Mouse (Mus musculus) cerebellum, postnatal 10 days (tissue): ENCODE measurements at regions not wholly inside any gene's neighbourhood (a gene's known extent, or its start where the extent isn't known, plus 50 kb on each side); places are given as distances from the start of the nearest gene placed in this dataset.

Experiments
- DNase-seq, 2 experiments: peaks; one replicate each; pipeline ENCODE4 v3.0.0; 2021; ENCODE audit warnings: mixed read lengths in 2 of 2

GRCm38 (mm10) chr3:67661529-67661928, 79.0 kb downstream of the Mfsd1 start:
- DNase-seq: no peak

GRCm38 (mm10) chr3:67709322-67709721, 126.8 kb downstream of the Mfsd1 start:
- DNase-seq: no peak

GRCm38 (mm10) chr3:67711716-67712115, 129.2 kb downstream of the Mfsd1 start:
- peak; percentile 87 for DNase-seq

GRCm38 (mm10) chr3:67731921-67732320, 149.4 kb downstream of the Mfsd1 start:
- DNase-seq: no peak

GRCm38 (mm10) chr3:67732858-67733257, 150.3 kb downstream of the Mfsd1 start:
- peak; percentile 33 to 37 for DNase-seq

- DNase-seq: no peak
These were observed 137.8 kb upstream of the Iqcj start for GRCm38 (mm10) chr3:67754256-67754655.

- DNase-seq: no peak
These were observed 123.4 kb upstream of the Iqcj start for GRCm38 (mm10) chr3:67768603-67769002.

- no peak for DNase-seq
These were observed 118.6 kb upstream of the Iqcj start for GRCm38 (mm10) chr3:67773403-67773802.

GRCm38 (mm10) chr3:67782177-67782576, 109.8 kb upstream of the Iqcj start:
- no peak for DNase-seq

- DNase-seq: no peak
These were observed 85.0 kb upstream of the Iqcj start for GRCm38 (mm10) chr3:67806847-67807601.

- DNase-seq: peak; percentile 68 to 78
These were observed 63.9 kb upstream of the Iqcj start for GRCm38 (mm10) chr3:67828156-67828555.

GRCm38 (mm10) chr3:67833041-67833663, 58.9 kb upstream of the Iqcj start:
- DNase-seq: peak; percentile 80
